Mouse (Mus musculus) heart, embryonic 10.5 days (tissue): ENCODE results near the gene Wasf2. TPM values are rescaled to one million over a fixed set of nuclear protein-coding genes. Genes with fewer than 3 reads are reported as not detected.

ENCODE experiments used
- DNase-seq: peaks from one replicate; pipeline ENCODE4 v3.0.0-alpha.2; 2017; ENCODE audit warnings: low spot score
- H3K27ac ChIP-seq: fragments of 300-500 bp; sonication (generic); 2 replicates; pipeline ENCODE4 v1.5.1; 2016; ENCODE audit warnings: mild to moderate bottlenecking
- H3K27me3 ChIP-seq: fragments of 300-500 bp; sonication (generic); 2 replicates; pipeline ENCODE4 v1.6.1; 2016; ENCODE audit warnings: mild to moderate bottlenecking; ENCODE audit not compliant: poor library complexity, insufficient read depth, severe bottlenecking
- H3K36me3 ChIP-seq: fragments of 300-500 bp; sonication (generic); 2 replicates; pipeline ENCODE4 v1.6.1; 2016; ENCODE audit warnings: mild to moderate bottlenecking, moderate library complexity
- H3K4me1 ChIP-seq: fragments of 300-500 bp; sonication (generic); 2 replicates; pipeline ENCODE4 v1.6.1; 2016; ENCODE audit warnings: mild to moderate bottlenecking
- H3K4me3 ChIP-seq: fragments of 300-500 bp; sonication (generic); 2 replicates; pipeline ENCODE4 v1.5.1; 2016; ENCODE audit warnings: mild to moderate bottlenecking, moderate library complexity
- H3K9me3 ChIP-seq: fragments of 300-500 bp; sonication (generic); 2 replicates; pipeline ENCODE4 v1.6.1; 2016; ENCODE audit warnings: mild to moderate bottlenecking, moderate library complexity
- WGBS: fragments of 180-500 bp; shearing (Covaris S2); methylation state at CpG from one replicate; pipeline ENCODE4 v1.1.7; 2016; 5-methylcytosine and 5-hydroxymethylcytosine counted together
- polyA plus RNA-seq: library from polyadenylated mRNA; unstranded; fragments of >200 nt; fragmentation: Nextera tagmentation; extraction: Ambion mirVana; gene quantifications from 2 replicates; pipeline ENCODE4 v1.2.1, GENCODE M21; 2016

Gene Wasf2
- polyA plus RNA-seq, 1 experiment from 2014 or later = 58.5 TPM

GRCm38 (mm10) chr4:133156422-133156821, 26.1 kb downstream of the Wasf2 start:
- no peaks in the 10 kb centered on the region for H3K27me3 ChIP-seq
- WGBS = 72% methylated on average over 4 of the region's 4 CpGs
- H3K27ac ChIP-seq = no peak overlapping the region
- H3K36me3 ChIP-seq = peaks cover 7% of the 10 kb centered on the region; the same call in 1 of the 2 replicates
- no peaks in the 10 kb centered on the region for H3K9me3 ChIP-seq
- H3K4me3 ChIP-seq = no peak overlapping the region
- no peak for DNase-seq
- H3K4me1 ChIP-seq = peaks cover 38% of the 10 kb centered on the region

GRCm38 (mm10) chr4:133156831-133157230, 26.5 kb downstream of the Wasf2 start:
- no peak overlapping the region for H3K27ac ChIP-seq

GRCm38 (mm10) chr4:133159127-133159526, 28.8 kb downstream of the Wasf2 start:
- Histone ChIP-seq H3K36me3 (peaks cover 9% of the 10 kb centered on the region; the same call in 1 of the 2 replicates), H3K4me1 (peaks cover 32% of the 10 kb centered on the region), H3K27me3 (no peaks in the 10 kb centered on the region), H3K27ac (0 out of 2 replicates have a peak overlapping the region, but pooled peaks have one; percentile 22), H3K9me3 (no peaks in the 10 kb centered on the region), H3K4me3 (no peak overlapping the region)
- no peak for DNase-seq
- 82% methylated on average over 6 of the region's 6 CpGs for WGBS

More at GRCm38 (mm10) chr4:133156831-133157230, 26.5 kb downstream of the Wasf2 start:
- Histone ChIP-seq H3K27me3 (no peaks in the 10 kb centered on the region), H3K4me3 (no peak overlapping the region), H3K4me1 (peaks cover 38% of the 10 kb centered on the region), H3K9me3 (no peaks in the 10 kb centered on the region), H3K36me3 (peaks cover 7% of the 10 kb centered on the region; the same call in 1 of the 2 replicates)
- 78% methylated on average over 10 of the region's 10 CpGs for WGBS
- no peak for DNase-seq

GRCm38 (mm10) chr4:133159646-133160045, 29.3 kb downstream of the Wasf2 start:
- H3K4me1 ChIP-seq = peaks cover 32% of the 10 kb centered on the region

GRCm38 (mm10) chr4:133160211-133160610, 29.9 kb downstream of the Wasf2 start:
- DNase-seq = no peak
- no peak overlapping the region for H3K4me3 ChIP-seq
- no peak overlapping the region for H3K27ac ChIP-seq
- peaks cover 28% of the 10 kb centered on the region for H3K4me1 ChIP-seq
- 90% methylated on average over 8 of the region's 8 CpGs for WGBS
- H3K9me3 ChIP-seq = no peaks in the 10 kb centered on the region
- H3K27me3 ChIP-seq = no peaks in the 10 kb centered on the region
- H3K36me3 ChIP-seq = peaks cover 20% of the 10 kb centered on the region

More at GRCm38 (mm10) chr4:133159646-133160045, 29.3 kb downstream of the Wasf2 start:
- Histone ChIP-seq H3K9me3 (no peaks in the 10 kb centered on the region), H3K36me3 (peaks cover 14% of the 10 kb centered on the region), H3K4me3 (no peak overlapping the region), H3K27me3 (no peaks in the 10 kb centered on the region), H3K27ac (no peak overlapping the region)
- no peak for DNase-seq
- WGBS = 86% methylated on average over 4 of the region's 4 CpGs

GRCm38 (mm10) chr4:133160821-133161220, 30.5 kb downstream of the Wasf2 start:
- WGBS = 79% methylated on average over 4 of the region's 4 CpGs
- no peak overlapping the region for H3K4me3 ChIP-seq

GRCm38 (mm10) chr4:133162196-133162595, 31.9 kb downstream of the Wasf2 start:
- Histone ChIP-seq H3K9me3 (no peaks in the 10 kb centered on the region), H3K36me3 (peaks cover 24% of the 10 kb centered on the region), H3K27ac (no peak overlapping the region), H3K27me3 (no peaks in the 10 kb centered on the region), H3K4me1 (peaks cover 24% of the 10 kb centered on the region), H3K4me3 (no peak overlapping the region)
- WGBS = 76% methylated on average over 6 of the region's 6 CpGs
- DNase-seq = no peak

More at GRCm38 (mm10) chr4:133160821-133161220, 30.5 kb downstream of the Wasf2 start:
- H3K4me1 ChIP-seq = peaks cover 28% of the 10 kb centered on the region
- no peaks in the 10 kb centered on the region for H3K9me3 ChIP-seq
- H3K36me3 ChIP-seq = peaks cover 22% of the 10 kb centered on the region
- no peak for DNase-seq
- H3K27ac ChIP-seq = no peak overlapping the region
- H3K27me3 ChIP-seq = no peaks in the 10 kb centered on the region

- Histone ChIP-seq H3K36me3 (peaks cover 25% of the 10 kb centered on the region), H3K9me3 (no peaks in the 10 kb centered on the region), H3K4me1 (peaks cover 17% of the 10 kb centered on the region), H3K27ac (peak overlapping the region; percentile 56; the same call in 1 of the 2 replicates), H3K4me3 (no peak overlapping the region), H3K27me3 (no peaks in the 10 kb centered on the region)
- DNase-seq = peak; percentile 74
- WGBS = 68% methylated on average over 9 of the region's 9 CpGs
These were observed 36.5 kb downstream of the Wasf2 start for GRCm38 (mm10) chr4:133166773-133167172.

GRCm38 (mm10) chr4:133169237-133170055, 39.1 kb downstream of the Wasf2 start:
- H3K4me1 ChIP-seq = peaks cover 27% of the 10 kb centered on the region
- DNase-seq = peak; percentile 66
- no peaks in the 10 kb centered on the region for H3K27me3 ChIP-seq
- peaks cover 20% of the 10 kb centered on the region for H3K36me3 ChIP-seq
- no peaks in the 10 kb centered on the region for H3K9me3 ChIP-seq
- 77% methylated on average over 10 of the region's 10 CpGs for WGBS
- H3K27ac ChIP-seq = peak overlapping the region; percentile 39; the same call in 1 of the 2 replicates
- H3K4me3 ChIP-seq = no peak overlapping the region

GRCm38 (mm10) chr4:133170056-133170524, 39.8 kb downstream of the Wasf2 start:
- Histone ChIP-seq H3K36me3 (peaks cover 13% of the 10 kb centered on the region), H3K27me3 (no peaks in the 10 kb centered on the region), H3K9me3 (no peaks in the 10 kb centered on the region), H3K4me1 (peaks cover 31% of the 10 kb centered on the region), H3K27ac (no peak overlapping the region; the same call in 1 of the 2 replicates), H3K4me3 (no peak overlapping the region)
- WGBS = 76% methylated on average over 3 of the region's 3 CpGs
- peak; percentile 47 for DNase-seq

- peaks cover 36% of the 10 kb centered on the region for H3K4me1 ChIP-seq
- H3K27ac ChIP-seq = no peak overlapping the region
- H3K4me3 ChIP-seq = no peak overlapping the region
- DNase-seq = peak; percentile 11
- peaks cover 11% of the 10 kb centered on the region; the same call in 1 of the 2 replicates for H3K36me3 ChIP-seq
- H3K27me3 ChIP-seq = no peaks in the 10 kb centered on the region
- no peaks in the 10 kb centered on the region for H3K9me3 ChIP-seq
These were observed 40.3 kb downstream of the Wasf2 start for GRCm38 (mm10) chr4:133170616-133171015.

GRCm38 (mm10) chr4:133172451-133172850, 42.1 kb downstream of the Wasf2 start:
- Histone ChIP-seq H3K9me3 (no peaks in the 10 kb centered on the region), H3K4me3 (no peak overlapping the region), H3K4me1 (peaks cover 46% of the 10 kb centered on the region), H3K27me3 (no peaks in the 10 kb centered on the region), H3K27ac (no peak overlapping the region), H3K36me3 (peaks cover 15% of the 10 kb centered on the region)
- WGBS = 86% methylated on average over 4 of the region's 4 CpGs
- DNase-seq = peak; percentile 61

GRCm38 (mm10) chr4:133174361-133174760, 44.1 kb downstream of the Wasf2 start:
- Histone ChIP-seq H3K4me3 (no peak overlapping the region), H3K36me3 (peaks cover 26% of the 10 kb centered on the region), H3K27ac (peak overlapping the region; percentile 11; the same call in 1 of the 2 replicates), H3K9me3 (no peaks in the 10 kb centered on the region), H3K27me3 (no peaks in the 10 kb centered on the region), H3K4me1 (peaks cover 48% of the 10 kb centered on the region)
- 40% methylated on average over 4 of the region's 4 CpGs for WGBS
- peak; percentile 75 for DNase-seq
